Mouse (Mus musculus) lung, postnatal 14 days (tissue): ENCODE results near the gene Rpl10a.
A peak's percentile ranks its signal among the peaks of the same experiment; 100 is the strongest.
"Not testable (repeated sequence)": the region's sequence is repeated elsewhere in the genome, so short reads cannot be mapped to it uniquely, and the experiment has no call there.

Experiments used
- DNase-seq: peaks from one replicate; pipeline ENCODE4 v3.0.0; 2021

Gene Rpl10a

DNA sequence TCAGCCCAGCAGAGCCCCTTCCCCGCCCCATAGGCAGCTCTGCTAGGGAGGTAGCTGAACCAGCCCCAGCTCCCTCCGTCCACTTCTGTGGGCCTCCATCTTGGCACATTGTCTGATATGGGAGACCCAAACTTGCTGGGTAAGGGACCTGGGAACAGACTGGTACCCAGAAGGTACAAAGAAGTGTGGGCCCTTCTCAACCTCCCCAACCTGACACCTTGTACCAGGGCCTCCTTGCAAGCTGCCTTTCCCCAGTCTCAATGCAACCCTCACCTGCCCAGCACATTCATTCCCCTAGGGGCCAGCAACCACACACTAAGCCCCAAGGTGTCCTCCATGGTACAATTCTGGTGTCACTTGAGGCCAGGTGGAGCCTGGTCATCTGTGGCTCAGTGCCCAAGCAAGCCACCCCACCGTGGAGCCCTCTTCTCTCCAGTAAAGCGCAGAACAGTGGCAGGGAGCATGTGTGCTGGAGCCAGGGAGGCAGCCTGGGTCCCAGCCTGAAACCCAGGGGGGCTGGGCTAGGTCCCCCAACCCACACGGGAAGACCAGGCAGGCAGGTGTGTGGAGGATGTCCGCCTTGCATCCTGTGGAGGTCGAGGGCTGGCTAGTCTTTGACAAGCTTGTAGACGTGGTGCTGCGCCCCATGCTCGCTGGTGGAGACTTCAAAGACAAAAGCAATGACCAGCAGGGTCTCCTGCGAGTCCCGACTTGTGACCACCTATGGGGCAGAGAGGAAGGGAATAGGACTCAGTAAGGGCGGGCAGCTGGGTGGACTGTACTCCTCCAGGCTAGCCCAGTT lies 4.0 kb downstream of the Rpl10a start:
- no peak for DNase-seq

DNA sequence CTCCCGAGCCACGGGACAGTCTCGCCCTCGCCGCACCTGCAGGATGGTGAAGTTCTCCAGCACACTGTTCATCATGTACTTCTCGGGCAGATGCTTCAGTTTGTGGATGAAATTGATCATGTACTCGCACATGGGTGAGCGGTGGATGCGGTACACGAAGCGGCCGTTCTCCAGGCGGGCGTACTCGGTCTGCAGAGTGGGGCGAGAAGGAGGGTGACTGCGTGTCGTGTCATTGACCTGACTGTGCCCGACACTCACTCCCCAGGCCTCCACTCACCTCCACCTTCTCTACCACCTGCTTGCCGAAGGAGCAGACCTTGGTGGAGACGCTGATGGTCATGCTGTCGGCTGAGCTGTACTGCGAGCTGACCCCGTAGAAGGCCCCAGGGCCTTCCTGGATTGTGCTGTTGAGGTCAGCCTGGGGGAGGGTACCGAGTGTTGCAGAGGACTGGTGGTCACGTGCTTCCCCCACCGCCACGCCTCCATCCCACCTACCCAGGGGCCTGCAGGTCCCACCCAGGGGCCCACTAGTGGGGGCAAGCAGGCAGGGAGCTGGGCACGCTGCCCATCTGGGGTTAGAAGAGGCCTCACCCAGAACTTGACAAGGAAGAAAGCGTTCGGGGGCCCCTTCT lies 4.8 kb downstream of the Rpl10a start:
- no peak for DNase-seq

DNA sequence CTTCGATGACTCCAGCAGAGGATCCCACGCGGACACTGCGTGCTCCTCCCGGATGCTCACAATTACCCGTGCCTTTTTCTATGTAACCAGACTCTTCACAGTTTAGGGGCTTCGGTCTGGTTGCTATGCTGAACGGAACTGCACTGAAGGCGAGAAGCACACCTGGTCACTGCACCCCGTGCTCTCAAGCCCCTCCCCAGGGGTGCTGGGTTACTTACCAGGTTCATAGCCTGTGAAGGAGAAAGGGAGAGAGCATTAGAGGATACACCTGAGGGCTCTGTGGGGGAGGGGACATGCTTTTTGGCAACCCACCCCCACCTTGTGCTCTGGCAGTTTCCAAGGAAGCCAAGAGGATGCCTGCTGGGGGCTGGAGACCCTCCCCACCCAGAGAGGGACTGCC lies 7.0 kb downstream of the Rpl10a start:
- no peak for DNase-seq

DNA sequence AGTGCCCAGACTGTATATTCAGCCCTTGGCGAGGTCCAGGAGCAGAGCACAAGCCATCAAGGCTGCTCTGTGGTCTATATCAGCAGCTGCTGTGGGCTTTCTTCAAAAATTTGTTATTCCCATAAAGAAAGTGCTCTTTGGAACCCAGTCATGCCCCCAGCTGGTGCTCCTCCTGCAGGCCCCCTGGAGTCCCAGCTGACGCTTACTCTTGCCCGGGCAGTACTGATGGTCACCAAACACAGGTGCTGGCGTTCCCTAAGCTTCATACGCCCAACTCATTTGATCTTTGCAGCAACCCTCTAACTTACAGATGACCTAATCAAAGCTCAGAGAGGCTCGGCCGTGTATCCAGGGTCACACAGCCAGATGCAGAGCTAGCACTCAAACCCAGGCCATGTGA lies 9.3 kb downstream of the Rpl10a start:
- no peak for DNase-seq

DNA sequence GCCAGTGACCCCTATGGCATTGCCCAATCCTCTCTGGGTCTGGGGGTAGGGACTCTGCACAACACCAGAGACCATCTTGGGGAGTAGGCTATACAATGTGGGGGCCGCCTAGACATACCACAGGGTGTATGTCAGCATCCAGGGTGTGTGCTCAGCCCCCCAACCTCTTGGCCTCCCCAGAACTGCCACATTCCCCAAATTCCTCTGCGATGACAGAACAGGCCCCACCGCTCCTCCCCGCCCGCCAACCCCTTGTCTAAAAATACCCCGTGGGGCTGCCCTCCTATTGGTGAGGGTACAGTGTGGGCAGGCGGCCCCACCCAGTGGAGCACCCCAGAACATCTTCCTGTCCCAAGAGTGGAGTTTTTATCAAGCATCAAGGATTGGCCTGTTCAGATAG lies 12.3 kb downstream of the Rpl10a start:
- DNase-seq: peak; percentile 44

DNA sequence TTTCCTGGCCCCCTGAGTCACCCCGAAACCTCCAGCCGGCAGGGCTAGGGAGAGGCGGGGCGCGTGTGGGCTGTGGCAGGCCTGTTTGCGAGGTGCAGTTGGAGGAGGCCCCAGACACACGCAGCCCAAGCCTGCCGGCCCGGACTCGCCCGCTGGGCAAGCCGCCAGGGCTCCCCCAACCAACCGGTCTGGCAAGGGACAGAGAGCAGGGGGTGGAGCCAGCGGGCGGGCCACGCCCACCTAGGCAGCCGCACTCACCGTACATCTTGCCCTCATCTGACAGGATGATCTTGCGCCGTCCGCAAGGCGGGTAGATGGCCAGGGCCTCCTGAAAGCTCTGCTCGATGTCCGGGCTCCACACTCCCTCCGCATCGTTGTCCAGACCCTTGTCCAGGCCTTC lies 12.8 kb downstream of the Rpl10a start:
- peak; percentile 95 for DNase-seq

DNA sequence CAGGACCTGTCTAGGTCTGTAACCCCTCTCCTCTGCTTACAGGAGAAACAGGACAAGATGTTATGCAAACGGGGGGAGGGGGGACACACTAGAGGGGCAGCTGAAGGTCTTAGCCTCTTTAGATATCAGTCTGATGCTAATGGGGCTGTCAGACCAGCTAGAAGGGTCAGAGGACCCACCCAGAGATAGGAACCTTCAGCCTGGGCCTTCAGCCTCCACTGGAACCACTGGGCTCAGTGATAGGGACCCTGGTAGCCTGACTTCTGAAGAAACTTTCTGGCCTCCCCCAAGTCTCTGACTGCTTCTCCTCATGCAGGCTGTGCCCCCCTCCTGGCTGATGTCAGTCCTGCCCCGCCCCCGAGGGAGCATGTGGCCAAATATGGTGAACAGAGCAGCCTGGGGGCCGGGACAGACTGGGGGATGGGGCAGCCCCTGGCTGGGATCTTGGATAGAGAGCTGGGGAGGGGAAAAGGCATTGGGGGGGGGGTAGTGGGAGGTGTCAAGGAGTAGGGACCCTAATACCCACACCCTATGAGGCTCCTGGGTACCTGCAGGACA lies 15.9 kb downstream of the Rpl10a start:
- DNase-seq: peak; percentile 50

DNA sequence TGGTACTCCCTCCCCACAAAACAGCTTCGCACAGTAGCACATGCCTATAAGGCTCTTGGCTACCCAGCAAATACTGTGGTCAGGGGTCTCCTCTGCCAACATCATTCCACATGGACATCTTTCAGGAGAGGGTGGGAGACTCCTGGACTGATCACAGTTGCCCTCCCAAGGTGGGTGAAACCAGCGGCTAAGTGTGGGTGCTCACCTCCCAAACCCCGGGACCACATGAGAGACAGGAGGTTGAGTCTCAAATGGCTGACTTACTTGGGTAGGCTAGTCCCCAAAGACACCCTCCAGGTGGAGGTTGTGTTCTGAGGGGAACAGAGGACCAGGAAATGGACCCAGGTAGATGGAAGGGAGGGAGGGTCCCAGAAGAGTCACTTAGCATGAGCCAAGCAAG lies 16.4 kb downstream of the Rpl10a start:
- no peak for DNase-seq

DNA sequence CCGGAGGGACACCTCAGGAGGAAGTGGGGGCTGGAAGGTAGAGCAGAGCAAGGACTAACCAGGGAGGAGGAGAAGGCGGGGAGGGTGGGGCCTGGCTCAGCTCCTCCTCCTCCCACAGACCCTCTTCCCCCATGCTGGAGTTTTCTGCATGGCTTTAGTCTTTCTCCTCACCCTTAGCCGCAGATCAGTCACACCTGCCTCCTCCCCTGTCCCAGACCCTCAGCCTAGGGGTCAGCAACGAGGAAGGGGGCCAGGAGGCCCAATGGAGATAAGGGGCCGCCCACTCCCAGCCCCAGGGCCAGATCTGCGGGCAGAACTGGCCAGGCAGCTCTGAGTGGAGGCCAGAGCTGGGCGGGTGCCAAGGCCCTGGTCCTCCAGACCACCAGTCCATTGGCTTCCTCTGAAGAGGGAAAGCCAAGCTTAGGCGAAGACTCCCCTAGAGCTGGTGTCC lies 17.0 kb downstream of the Rpl10a start:
- no peak for DNase-seq

DNA sequence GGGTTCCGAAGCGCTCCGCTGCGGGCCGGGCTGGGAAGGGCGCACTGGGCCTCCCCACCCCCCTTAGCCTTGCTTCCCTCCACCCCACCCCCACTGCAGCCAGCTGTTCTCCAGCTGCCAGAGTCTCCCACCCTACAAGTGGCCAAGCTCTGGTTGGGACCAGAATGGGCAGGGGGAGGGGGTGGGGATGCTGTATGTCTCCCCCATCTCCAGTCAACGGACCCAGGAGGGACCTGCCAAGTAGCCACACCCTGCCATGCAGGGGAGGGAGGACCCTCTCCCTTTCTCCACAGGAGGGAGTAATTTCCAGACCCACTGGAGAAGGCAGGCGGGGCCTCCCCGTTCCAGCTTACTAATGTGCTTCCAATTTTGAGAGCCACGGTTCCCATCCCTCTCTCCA lies 17.6 kb downstream of the Rpl10a start:
- peak; percentile 52 for DNase-seq

DNA sequence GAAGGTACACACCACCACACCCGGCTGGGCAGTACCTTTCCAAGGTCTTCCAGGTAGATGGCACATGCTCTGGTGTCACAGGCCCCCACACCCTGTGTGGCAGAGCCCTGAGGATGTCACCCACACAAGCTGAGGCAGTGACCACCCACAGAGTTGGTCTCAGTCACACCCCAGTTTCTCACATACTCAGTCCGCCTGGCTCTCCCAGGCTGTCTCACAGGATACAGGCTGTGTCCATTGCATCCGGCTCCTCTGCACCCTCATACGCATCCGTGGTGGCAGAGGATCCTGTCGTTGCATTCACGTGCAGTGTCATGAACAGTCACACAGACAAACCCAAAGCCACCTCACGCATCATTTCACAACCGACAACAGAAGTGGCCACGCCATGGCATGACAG lies 19.1 kb downstream of the Rpl10a start:
- no peak for DNase-seq

DNA sequence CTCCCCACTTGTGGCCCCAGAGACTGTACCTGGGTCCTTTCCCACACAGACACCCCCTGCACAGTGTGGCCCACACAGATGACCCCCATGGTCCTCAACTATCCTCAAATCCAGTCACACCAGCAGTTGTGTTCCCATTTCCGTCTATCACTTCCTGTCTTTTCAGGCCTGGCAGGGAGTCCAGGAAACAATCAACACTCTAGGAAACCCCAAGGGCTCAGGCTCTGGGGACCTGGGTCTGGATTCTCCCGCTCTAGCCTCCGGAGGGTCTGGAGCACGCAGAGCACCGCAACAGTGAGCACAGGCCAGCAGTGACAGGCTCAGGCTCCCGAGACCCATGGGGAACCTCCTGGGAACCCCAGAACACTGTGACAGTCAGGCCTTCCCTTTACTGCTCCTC lies 19.9 kb downstream of the Rpl10a start:
- no peak for DNase-seq

DNA sequence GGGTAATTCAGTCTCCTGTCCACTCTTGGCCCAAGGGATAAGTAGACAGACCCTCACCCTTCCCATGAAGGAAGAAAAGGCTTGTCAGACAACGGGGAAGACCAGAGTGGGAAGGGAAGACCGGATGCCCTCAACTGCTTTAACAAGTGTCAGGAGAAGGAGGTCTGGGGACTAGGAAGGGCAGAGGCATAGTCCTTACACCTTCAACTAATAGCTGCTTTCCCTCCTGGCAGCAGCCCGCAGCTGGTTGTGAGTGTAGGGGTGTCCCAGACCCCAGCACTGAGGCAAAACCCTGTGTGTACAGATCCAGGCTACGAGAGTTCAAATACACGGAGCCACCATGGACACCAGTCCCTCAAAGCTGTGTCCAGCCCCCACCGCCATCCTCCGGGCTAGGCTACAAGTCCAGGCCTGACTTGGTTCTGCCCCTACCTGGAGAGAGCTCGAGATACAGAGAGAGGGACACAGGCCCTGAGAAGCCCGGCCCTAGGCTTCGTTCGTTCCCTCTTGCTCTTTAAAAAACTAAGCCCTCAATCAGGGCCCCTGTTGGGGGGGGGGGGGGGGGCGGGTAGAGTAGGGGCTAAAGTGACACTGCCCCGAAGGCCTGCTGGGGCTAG lies 21.1 kb downstream of the Rpl10a start:
- no peak for DNase-seq

DNA sequence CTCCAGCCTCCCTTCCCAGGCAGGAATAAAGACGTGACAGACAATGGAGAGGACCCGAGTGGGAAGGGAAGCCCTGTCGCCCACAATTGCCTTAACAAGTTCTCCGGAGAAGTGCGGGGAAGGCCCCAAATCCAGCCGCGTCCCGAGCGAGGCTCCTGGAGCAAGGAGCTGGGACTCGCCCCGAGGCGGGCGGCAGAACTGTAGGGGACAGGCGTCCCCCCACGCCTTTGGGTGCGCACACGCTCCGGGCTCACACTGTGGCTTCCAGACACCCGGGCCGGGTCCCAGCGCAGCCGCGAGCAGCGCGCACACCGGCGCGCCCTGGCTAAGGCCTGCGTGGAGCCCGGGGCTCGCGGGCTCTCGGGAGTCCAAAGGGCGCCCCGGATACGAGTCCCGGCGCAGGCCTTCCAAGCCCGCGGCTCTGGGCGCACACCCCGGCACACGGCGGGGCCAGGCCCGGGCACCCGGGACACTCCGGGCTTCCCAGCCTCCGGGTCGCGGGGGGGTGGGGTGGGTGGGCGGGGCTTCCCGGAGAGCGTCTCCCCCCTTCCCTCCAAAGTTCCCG lies 21.7 kb downstream of the Rpl10a start:
- no peak for DNase-seq

DNA sequence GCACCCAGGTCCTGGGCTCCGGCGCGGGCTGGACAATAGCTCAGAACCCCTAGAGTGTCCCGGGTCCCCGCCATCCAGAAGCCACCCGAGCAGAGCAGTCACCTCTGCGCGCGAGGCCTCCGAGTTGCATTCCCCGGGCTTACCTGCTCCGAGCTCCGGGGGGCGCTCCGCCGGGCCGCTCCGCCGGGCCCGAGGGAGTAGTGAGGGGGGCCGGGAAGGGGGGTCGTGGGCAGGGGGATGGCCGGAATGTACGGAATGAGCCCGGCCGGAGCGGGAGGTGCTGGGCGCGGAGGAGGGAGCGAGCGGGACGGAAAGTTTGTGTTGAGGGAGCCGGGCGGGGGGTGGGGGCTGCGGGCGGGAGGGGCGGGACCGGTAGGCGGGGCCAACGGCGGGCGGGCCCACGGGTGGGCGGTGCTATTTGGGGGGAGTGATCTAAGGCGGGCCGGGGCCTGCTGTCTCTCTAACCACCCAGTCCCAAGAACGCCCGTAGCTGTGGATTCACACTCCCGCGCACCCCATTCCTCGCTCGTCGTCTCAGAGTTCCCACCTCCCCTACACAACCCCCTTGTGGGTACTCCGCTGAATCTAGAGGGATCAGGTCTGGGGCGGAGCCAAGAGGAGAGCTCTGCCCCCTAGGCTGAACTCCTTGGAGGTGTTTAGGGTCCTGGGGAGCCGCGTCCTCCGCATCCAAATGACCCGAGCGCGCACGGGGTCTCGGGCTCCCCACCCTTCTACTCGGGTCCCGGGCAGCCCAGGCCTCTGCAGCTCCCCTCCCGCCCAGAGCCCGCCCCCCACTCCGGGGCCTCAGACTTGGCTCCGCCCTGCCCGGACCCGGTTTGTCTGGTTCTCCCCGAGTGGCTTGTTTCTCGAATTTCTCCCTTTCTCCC lies 22.4 kb downstream of the Rpl10a start, which contains the start of gene Tead3:
Gene Tead3, minus strand, starts transcription at position 352 of the 887 bp plus-strand sequence.
- peak; percentile 85 for DNase-seq

DNA sequence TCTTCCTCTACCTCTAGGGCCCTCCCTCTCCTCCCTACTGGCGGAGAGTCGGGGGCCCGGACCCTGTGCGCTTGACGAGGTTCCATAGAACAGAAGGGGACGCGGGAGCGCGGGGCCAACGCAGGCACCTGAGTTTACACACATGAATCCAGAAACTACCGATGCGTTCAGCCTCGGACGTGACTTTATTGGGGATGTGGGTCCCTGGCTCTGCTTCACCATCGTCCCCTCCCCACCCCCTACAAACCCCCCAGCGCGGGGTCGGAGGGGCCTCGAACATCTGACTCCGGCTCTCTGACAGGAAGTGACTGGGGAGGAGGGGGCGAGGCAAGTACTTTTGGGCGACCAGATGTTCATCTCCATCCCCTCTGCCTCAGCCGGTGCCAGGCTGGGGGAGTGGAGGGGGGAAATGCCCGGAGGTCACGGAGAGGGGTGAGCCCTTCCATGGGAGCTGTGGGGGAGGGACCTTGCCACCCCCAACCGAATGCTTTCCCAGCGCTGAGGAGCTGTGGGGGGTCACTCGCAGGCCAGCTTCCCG lies 23.2 kb downstream of the Rpl10a start:
- no peak for DNase-seq

DNA sequence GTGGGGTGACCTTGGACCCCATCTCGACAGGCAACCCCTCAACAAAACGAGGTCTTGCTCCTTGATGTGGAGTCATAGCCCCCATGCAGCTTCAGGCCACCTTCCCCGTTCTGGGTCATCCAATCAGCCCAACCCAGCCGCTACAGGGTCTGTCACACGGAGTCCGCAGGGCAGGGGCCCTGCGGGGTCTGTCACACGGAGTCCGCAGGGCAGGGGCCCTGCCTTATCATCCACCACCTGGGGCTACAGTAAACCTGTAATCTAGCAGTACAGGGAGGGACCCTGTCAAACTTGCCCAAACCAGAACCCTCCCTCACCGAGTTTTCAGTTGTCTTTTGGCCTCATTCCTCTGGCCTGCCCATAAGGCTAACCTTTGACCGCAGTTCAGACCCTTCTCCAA lies 23.7 kb downstream of the Rpl10a start:
- DNase-seq: no peak

DNA sequence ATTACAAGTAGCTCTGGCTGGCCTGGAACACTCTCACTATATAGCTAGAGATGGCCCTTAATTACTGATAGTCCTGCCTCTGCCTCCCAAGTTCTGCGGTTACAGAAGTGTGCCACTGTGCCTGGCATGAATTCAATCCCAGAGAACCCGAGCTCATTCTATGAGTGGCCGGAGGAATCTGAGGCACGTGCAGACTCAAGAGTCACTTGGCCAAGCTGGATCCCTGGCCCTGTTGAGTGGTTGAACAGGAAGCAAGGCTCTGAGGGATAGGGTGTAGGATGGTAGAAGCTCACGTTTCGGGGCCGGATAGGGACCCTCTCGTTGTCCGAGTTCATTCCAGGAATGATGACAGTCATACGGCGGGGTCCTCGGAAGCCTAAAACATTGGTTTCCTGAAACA lies 27.6 kb downstream of the Rpl10a start:
- DNase-seq: peak; percentile 71

DNA sequence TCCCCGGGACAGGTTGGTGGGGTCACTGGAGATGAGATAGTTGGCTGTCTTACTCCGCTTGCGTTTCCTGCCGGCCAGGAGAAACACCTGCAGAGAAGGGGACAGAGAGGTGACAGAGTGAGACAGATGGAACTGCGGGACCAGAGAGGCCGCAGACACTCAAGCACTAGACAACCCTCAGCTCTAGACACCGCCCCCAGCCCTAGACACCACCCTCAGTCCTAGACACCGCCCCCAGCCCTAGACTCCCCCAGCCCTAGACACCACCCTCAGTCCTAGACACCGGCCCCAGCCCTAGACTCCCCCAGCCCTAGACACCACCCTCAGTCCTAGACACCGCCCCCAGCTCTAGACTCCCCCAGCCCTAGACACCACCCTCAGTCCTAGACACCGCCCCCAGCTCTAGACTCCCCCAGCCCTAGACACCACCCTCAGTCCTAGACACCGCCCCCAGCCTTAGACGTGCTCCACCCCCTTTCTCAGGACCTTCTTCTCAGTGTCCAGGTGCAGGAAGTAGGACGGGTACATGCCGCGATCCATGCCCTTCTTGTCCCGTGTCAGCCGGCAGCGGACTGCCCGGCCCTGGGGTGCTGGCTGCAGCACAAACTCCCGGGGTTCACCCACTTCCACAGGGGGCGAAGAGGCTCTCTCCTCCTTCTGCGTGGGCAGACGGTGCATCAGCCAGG lies 30.4 kb downstream of the Rpl10a start:
- DNase-seq: not testable (repeated sequence)

DNA sequence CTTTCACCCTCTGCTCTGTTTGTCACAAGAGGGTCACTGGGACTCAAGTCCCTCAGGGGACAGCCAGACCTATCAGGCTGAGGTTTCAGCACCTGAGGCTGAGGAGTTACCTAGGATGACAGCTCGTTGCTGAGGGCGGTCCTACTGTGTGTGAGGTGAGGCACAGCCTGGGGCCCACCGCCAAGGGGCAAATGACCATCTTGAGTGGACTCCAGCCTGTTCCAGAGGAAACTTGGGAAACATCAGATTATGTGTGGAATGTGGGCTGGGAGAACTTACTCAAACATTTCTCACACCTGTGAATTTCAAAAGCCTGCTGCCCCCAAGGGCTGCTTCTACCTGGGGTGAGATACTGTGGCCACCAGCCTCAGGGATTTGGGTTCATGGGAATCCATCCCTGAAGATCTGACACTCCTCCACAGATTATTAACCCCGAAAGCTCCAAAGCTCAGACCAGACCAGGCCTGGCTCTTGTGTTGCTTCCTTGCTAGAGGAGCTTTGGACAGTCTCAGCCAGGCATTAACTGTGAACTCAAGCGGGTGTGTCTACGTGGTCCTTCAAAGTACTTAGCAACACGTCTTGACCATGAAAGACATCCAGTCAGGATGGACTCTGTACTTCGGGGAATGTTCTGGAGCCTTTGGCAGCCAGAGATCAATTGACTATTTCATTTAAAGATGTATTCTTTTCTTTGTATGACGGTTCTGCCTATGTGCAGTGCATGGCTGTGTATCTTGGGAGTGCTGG lies 32.4 kb downstream of the Rpl10a start:
- DNase-seq: peak; percentile 30
